Mouse (Mus musculus): ENCODE data around the gene Tas2r134. TPM values are rescaled to one million over a fixed set of nuclear protein-coding genes. Genes with fewer than 3 reads are reported as not detected.

Gene Tas2r134
- polyA plus RNA-seq (2012; ENCODE audit: insufficient read depth, low replicate concordance), result not detected in 2 replicates

- Histone ChIP-seq H3K4me1 (no peaks in the 10 kb centered on the region), H3K4me3 (replicated peaks) (no peak within 1 kb of the TSS), H3K9me3 (no peaks in the 10 kb centered on the region; the same call in 1 of the 2 replicates), H3K36me3 (replicated peaks; ENCODE audit: low read length) (no peaks in the 10 kb centered on the region), H3K27me3 (replicated peaks) (no peaks in the 10 kb centered on the region)
- TF ChIP-seq FLI1 (IDR thresholded peaks at IDR 0.05; ENCODE audit: low read length) (no peak), GATA1 (IDR thresholded peaks at IDR 0.05; ENCODE audit: borderline replicate concordance, low read length) (no peak)
These were observed at the start of gene Tas2r134 for GRCm38 (mm10) chr2:51627211-51627610. TSS of gene Tas2r134 (plus strand) at chr2:51627511.

GRCm38 (mm10) chr2:51579767-51580166 lies 47.5 kb upstream of the Tas2r134 start:
- no peaks in the 10 kb centered on the region for H3K9me3 ChIP-seq
- no peak overlapping the region for H3K4me3 ChIP-seq (replicated peaks)
- no peaks in the 10 kb centered on the region for H3K4me1 ChIP-seq
- no peaks in the 10 kb centered on the region for H3K36me3 ChIP-seq (replicated peaks; ENCODE audit: low read length)
- no peaks in the 10 kb centered on the region for H3K27me3 ChIP-seq (replicated peaks)
- TF ChIP-seq FLI1 (IDR thresholded peaks at IDR 0.05; ENCODE audit: low read length) (no peak), GATA1 (IDR thresholded peaks at IDR 0.05; ENCODE audit: borderline replicate concordance, low read length) (no peak)

- Histone ChIP-seq H3K4me1 (no peaks in the 10 kb centered on the region), H3K9me3 (no peaks in the 10 kb centered on the region), H3K4me3 (replicated peaks) (no peak overlapping the region), H3K36me3 (replicated peaks; ENCODE audit: low read length) (no peaks in the 10 kb centered on the region), H3K27me3 (replicated peaks) (no peaks in the 10 kb centered on the region)
- TF ChIP-seq FLI1 (IDR thresholded peaks at IDR 0.05; ENCODE audit: low read length), result no peak
- TF ChIP-seq GATA1 (IDR thresholded peaks at IDR 0.05; ENCODE audit: borderline replicate concordance, low read length), result no peak
These were observed 43.0 kb upstream of the Tas2r134 start for GRCm38 (mm10) chr2:51584050-51585046.

- Histone ChIP-seq H3K27me3 (replicated peaks) (no peaks in the 10 kb centered on the region), H3K9me3 (no peaks in the 10 kb centered on the region), H3K4me3 (replicated peaks) (no peak overlapping the region), H3K4me1 (no peaks in the 10 kb centered on the region), H3K36me3 (replicated peaks; ENCODE audit: low read length) (no peaks in the 10 kb centered on the region)
- no peak for TF ChIP-seq FLI1 (IDR thresholded peaks at IDR 0.05; ENCODE audit: low read length)
- TF ChIP-seq GATA1 (IDR thresholded peaks at IDR 0.05; ENCODE audit: borderline replicate concordance, low read length), result no peak
These were observed 39.0 kb upstream of the Tas2r134 start for GRCm38 (mm10) chr2:51588336-51588735.

GRCm38 (mm10) chr2:51588895-51589294 lies 38.4 kb upstream of the Tas2r134 start:
- H3K4me3 ChIP-seq (replicated peaks), result no peak overlapping the region
- TF ChIP-seq FLI1 (IDR thresholded peaks at IDR 0.05; ENCODE audit: low read length) (no peak), GATA1 (IDR thresholded peaks at IDR 0.05; ENCODE audit: borderline replicate concordance, low read length) (no peak)
- H3K27me3 ChIP-seq (replicated peaks), result no peaks in the 10 kb centered on the region
- H3K9me3 ChIP-seq, result no peaks in the 10 kb centered on the region
- H3K4me1 ChIP-seq, result no peaks in the 10 kb centered on the region
- no peaks in the 10 kb centered on the region for H3K36me3 ChIP-seq (replicated peaks; ENCODE audit: low read length)

GRCm38 (mm10) chr2:51589627-51590026 lies 37.7 kb upstream of the Tas2r134 start:
- H3K4me3 ChIP-seq (replicated peaks), result no peak overlapping the region
- TF ChIP-seq GATA1 (IDR thresholded peaks at IDR 0.05; ENCODE audit: borderline replicate concordance, low read length) (no peak), FLI1 (IDR thresholded peaks at IDR 0.05; ENCODE audit: low read length) (no peak)
- no peaks in the 10 kb centered on the region for H3K27me3 ChIP-seq (replicated peaks)
- no peaks in the 10 kb centered on the region for H3K9me3 ChIP-seq
- H3K36me3 ChIP-seq (replicated peaks; ENCODE audit: low read length), result no peaks in the 10 kb centered on the region
- no peaks in the 10 kb centered on the region for H3K4me1 ChIP-seq

- H3K27me3 ChIP-seq (replicated peaks), result no peaks in the 10 kb centered on the region
- H3K9me3 ChIP-seq, result no peaks in the 10 kb centered on the region
- no peaks in the 10 kb centered on the region for H3K4me1 ChIP-seq
- H3K36me3 ChIP-seq (replicated peaks; ENCODE audit: low read length), result no peaks in the 10 kb centered on the region
- TF ChIP-seq GATA1 (IDR thresholded peaks at IDR 0.05; ENCODE audit: borderline replicate concordance, low read length) (no peak), FLI1 (IDR thresholded peaks at IDR 0.05; ENCODE audit: low read length) (no peak)
- no peak overlapping the region for H3K4me3 ChIP-seq (replicated peaks)
These were observed 37.0 kb upstream of the Tas2r134 start for GRCm38 (mm10) chr2:51590308-51590707.

- Histone ChIP-seq H3K4me3 (replicated peaks) (no peak overlapping the region), H3K36me3 (replicated peaks; ENCODE audit: low read length) (no peaks in the 10 kb centered on the region), H3K9me3 (no peaks in the 10 kb centered on the region), H3K4me1 (no peaks in the 10 kb centered on the region), H3K27me3 (replicated peaks) (no peaks in the 10 kb centered on the region)
- TF ChIP-seq GATA1 (IDR thresholded peaks at IDR 0.05; ENCODE audit: borderline replicate concordance, low read length) (no peak), FLI1 (IDR thresholded peaks at IDR 0.05; ENCODE audit: low read length) (no peak)
These were observed 35.2 kb upstream of the Tas2r134 start for GRCm38 (mm10) chr2:51592157-51592556.

- no peaks in the 10 kb centered on the region for H3K36me3 ChIP-seq (replicated peaks; ENCODE audit: low read length)
- H3K4me3 ChIP-seq (replicated peaks), result no peak overlapping the region
- no peaks in the 10 kb centered on the region for H3K27me3 ChIP-seq (replicated peaks)
- no peaks in the 10 kb centered on the region for H3K4me1 ChIP-seq
- no peaks in the 10 kb centered on the region for H3K9me3 ChIP-seq
- TF ChIP-seq GATA1 (IDR thresholded peaks at IDR 0.05; ENCODE audit: borderline replicate concordance, low read length) (no peak), FLI1 (IDR thresholded peaks at IDR 0.05; ENCODE audit: low read length) (no peak)
These were observed 27.7 kb upstream of the Tas2r134 start for GRCm38 (mm10) chr2:51599473-51600201.

GRCm38 (mm10) chr2:51600202-51600487 lies 27.2 kb upstream of the Tas2r134 start:
- H3K4me3 ChIP-seq (replicated peaks), result no peak overlapping the region
- no peak for TF ChIP-seq FLI1 (IDR thresholded peaks at IDR 0.05; ENCODE audit: low read length)
- TF ChIP-seq GATA1 (IDR thresholded peaks at IDR 0.05; ENCODE audit: borderline replicate concordance, low read length), result no peak

More at GRCm38 (mm10) chr2:51600202-51600487, 27.2 kb upstream of the Tas2r134 start:
- Histone ChIP-seq H3K9me3 (no peaks in the 10 kb centered on the region), H3K36me3 (replicated peaks; ENCODE audit: low read length) (no peaks in the 10 kb centered on the region), H3K27me3 (replicated peaks) (no peaks in the 10 kb centered on the region), H3K4me1 (no peaks in the 10 kb centered on the region)
